Mouse (Mus musculus) right cerebral cortex, postnatal 14 days (tissue): ENCODE data around the gene Prickle4.
"Not testable (repeated sequence)": the region's sequence is repeated elsewhere in the genome, so short reads cannot be mapped to it uniquely, and the experiment has no call there.

Source experiments
- DNase-seq: peaks from one replicate; pipeline ENCODE4 v3.0.0; 2022

Prickle4 gene

DNA sequence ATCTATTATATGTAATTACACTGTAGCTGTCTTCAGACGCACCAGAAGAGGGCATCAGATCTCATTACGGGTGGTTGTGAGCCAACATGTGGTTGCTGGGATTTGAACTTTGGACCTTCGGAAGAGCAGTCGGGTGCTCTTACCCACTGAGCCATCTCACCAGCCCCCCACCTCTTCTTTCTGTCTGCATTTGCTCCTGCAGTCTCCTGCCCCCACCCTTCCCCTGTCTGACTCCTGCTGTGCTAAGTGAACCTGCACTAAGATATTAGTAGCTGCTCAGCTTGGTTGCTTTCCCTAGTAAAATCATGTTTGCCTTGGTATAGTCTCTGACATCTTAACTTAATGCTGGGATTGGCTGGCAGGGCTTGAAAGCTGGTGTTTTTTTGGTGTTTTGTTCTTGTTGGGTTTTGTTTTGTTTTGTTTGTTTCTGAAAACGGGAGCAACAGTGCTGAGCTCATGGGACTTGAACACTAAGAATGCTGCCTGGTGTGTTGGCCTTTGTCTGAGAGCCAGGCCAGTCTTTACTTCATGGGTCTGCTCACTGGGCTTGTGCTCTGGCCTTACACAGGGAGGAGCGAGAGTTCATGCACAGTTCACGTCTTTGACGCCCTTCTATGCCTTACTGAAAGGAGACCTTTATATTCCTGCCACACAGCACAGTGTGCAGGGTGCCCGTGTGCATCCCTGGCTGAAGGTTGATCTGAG is 31.4 kb downstream of the Prickle4 start:
- DNase-seq: no peak

DNA sequence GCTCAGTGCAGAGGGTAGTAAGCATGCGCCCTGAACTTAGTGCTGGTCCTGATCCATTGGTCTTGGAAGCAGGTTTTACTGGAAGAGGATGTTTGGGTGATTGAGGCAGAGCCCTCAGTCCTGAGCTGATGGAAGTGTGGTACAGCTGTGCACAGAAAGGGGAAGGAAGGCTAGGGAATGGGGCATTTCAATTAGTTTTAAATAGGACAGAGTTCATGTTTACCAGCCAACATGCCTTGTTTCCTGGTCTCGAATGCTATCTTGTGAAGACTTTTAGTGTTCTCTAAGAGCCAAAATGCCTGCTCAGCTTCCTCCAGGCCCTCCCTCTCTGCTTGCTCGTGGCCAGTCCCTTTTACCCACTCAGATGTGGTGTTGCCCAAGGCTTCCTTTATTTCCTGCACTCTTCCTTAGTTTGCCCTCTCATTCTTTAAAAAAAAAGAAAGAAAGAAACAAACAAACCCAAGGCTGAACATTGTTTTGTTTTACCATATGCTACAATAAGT is 35.7 kb downstream of the Prickle4 start:
- no peak for DNase-seq

DNA sequence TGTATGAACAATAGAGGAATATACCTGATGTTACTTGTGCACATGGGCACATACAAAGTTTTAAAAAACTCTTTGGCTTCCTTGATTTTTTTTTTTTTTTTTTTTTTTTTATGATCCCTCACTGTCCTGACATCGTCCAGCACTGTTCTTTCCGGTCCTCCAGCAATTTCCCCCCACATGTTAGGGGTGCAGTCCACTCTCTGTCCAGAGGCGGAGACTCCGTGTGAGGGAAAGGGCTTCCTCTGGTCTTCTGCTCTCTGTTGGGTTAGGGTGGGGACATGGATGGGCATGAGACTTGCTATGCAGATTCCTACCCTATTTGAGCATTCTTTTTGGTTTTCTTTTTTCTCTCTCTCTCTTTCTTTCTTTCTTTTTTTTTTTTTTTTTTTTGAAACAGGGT is 36.6 kb downstream of the Prickle4 start:
- DNase-seq: no peak

DNA sequence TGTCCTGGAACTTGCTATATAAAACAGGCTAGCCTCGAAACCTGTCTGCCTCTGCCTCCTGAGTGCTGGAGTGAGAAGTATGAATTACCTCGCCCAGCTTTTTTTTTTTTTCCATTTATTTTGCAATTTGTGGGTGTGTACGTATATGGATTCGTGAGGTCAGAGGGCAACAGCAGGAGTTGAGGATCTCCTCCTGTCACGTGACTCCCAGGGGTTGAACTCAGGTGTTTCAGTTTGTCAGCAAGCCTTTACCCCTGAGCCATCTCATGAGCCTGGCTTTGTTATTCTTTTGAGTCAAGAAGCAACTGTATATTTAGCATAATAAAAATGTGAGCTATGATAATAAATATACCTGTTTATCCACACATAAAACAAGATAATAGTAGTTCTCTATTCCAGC is 38.8 kb downstream of the Prickle4 start:
- DNase-seq: no peak

DNA sequence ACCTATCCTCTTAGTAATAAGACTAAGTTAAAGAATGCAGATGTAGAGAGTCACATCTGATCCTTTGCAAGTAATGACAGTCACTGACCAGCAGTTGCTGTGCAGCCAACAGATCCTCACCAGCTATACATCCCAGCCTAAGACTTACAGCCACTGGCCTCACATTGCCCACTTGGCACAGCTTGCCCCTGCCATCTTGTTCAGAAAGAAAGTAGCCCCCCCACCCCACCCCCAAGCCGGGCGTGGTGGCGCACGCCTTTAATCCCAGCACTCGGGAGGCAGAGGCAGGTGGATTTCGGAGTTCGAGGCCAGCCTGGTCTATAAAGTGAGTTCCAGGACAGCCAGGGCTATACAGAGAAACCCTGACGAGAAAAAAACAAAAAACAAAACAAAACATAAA is 40.2 kb downstream of the Prickle4 start:
- DNase-seq: not testable (repeated sequence)

DNA sequence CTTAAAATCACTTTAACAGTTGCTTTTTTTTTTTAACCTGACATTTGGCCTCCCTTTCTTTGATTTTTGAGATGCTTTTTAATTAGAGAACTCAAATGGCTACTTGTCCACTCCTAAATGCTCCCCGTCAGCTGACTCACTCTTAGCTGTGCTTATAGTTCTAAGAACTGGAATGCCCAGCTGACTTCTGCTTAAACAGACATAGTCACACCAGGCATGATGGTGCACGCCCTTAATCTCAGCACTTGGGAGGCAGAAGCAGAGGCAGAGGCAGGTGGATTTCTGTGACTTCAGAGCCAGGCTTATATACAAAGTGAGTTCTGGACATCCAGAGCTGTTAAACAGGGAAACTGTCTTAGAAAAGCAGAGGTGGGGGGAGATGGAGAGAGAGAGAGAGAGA is 42.6 kb downstream of the Prickle4 start:
- DNase-seq: no peak

DNA sequence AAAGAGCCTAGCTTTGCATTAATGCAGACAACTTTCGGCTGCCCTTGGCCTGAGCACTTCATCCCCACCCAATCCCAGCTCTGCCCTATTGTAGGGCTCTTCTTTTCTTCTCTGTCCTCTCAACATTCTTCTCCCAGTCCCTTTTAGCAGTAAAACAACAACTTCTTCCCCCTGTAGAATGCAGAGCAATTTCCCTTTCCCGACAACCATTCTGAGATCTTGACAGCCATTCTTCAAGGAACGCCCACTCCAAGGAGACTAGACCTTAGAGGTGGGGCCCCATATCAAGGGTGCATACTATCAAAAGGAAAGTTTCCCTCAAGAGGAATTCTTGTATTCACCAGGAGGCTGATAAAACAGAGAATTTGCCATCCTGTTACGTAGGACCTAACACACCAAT is 45.6 kb downstream of the Prickle4 start:
- DNase-seq: no peak

DNA sequence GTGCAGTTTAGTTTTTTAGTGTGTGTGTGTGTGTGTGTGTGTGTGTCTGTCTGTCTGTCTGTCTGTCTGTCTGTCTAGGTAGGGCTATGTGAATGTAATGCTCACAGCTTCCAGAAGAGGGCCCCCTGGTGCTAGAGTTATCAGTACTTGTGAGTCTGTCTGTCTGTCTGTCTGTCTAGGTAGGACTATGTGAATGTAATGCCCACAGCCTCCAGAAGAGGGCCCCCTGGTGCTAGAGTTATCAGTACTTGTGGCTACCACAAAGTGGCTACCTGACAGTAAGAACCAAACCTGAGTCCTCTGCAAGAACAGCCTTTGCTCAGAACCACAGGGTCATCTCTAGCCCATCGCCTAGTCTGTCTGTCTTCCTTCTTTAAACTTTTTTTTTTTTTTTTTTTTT is 47.9 kb downstream of the Prickle4 start:
- DNase-seq: peak; percentile 75

DNA sequence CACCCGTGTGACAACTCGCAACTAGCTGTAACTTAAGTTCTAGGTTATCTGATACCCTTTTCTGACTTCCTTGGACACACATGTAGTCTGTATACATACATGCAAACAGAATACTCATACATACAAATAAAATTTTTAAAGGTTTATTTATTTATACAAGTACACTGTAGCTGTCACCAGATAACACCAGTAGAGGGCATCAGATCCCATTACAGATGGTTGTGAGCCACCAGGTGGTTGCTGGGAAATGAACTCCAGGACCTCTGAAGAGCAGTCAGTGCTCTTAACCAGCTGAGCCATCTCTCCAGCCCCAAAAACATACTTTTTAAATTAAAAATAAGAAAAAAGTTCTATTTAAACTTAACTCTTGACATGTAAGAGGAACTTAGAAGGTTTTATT is 51.5 kb downstream of the Prickle4 start:
- DNase-seq: no peak
